Mouse (Mus musculus) layer of hippocampus, adult 9-10 months (tissue): ENCODE measurements around the gene Tmprss7.
A peak's percentile ranks its signal among the peaks of the same experiment; 100 is the strongest.

ENCODE experiments used
- DNase-seq: peaks from one replicate; pipeline ENCODE4 v3.0.0; 2022; ENCODE audit warnings: low spot score

Tmprss7 gene

DNA sequence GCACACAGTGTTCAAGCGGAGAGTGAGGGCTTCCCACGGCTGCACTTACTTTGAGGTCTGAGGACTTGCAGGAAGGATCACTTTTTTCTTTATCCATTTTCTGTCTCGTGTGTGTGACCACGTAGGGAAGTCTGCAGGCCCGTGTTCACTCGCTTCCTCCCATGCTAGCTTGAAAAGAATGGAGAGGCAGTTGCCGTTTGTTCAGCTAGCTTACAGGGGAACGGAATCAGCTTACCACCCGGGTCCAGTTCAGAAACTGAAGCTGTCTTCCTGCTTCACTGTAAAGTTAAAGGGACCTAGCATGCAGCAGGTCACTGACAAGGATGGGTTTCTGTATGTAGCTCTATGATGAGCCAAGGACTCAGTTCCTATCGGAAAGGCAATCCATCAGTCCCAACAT is at the start of gene Tmprss7:
Gene Tmprss7 (minus strand): TSS at position 101 of the 400 bp plus-strand sequence.
- DNase-seq = no peak

- peak; percentile 85 for DNase-seq
Measured at GRCm38 (mm10) chr16:45742615-45743476, 49.4 kb upstream of the Tmprss7 start, which contains the start of gene Abhd10. Gene Abhd10, minus strand, starts transcription at chr16:45742955.

- DNase-seq = no peak
Measured at GRCm38 (mm10) chr16:45737880-45738279, 44.4 kb upstream of the Tmprss7 start.

GRCm38 (mm10) chr16:45736724-45737123 is 43.3 kb upstream of the Tmprss7 start:
- no peak for DNase-seq

DNA sequence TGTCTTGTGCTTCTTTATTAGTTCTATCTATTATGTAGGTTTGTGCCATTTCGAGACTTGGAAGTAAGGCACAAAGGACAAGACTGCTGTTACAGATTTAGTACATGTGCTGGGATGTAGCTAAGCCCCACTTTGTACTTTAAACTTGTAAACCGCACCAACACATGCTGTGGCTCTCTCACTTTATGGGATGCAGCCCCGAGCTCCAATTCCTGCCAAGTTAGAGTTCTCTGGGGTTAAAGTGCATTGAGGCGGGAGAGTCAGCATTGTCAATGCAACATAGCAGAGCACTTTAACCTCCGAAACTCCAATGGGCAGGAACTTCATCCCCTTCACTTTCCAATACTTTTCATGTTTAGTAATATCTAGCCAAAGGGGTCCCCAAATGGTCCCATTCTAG is 35.7 kb upstream of the Tmprss7 start:
- no peak for DNase-seq

DNA sequence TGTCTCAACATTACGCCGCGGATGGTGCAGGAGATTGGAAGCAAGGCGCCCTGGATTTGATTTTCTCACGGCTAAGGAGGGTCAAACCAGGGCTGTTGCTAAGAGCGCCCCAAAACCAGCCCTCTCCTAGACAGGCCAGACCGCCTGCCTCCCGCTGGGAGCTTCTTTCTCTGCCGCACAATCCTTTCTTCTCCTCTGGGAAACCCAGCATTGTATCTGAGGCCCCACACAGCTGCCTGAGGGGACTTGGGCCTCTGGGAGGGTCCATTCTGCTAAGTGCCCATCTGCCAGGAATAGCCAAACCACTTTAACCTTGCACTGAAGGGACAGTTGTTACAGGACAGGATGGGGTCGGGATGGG is 31.3 kb upstream of the Tmprss7 start:
- peak; percentile 26 for DNase-seq

DNA sequence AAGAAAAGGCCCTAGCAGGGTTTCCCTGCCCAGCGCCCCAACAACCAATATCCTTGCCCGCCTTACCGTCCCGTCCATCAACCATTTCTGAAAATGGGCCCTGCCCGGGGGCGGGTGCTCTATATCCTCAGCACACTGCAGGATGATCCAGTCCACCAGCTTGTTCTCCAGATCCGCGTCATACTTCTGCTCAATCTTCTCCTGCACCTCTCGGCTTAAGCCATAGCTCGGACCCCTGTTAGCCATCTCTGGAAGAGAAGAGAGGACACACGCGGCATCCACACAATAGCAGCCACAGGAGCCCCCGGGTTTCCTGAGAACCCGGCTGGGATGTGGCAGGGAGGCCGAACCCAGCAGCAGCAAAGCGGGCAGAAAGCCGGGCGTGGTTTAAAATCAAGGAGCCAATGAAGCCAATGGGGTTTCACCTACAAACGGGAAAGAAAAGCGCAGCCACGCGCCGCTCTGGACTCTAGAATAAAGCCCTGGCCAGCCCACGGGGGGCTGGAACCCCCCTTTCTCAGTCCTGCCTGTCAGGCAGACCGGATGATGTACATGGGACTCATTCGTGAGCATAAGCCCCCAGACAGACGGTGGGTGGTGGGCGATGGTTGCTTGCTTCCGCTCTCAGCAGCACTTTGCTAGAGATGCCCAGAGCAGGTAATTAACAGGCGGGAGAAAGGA is 30.7 kb upstream of the Tmprss7 start, which contains the start of gene Tagln3:
Gene Tagln3 (minus strand): TSS at position 548 of the 681 bp plus-strand sequence.
- DNase-seq = peak; percentile 50

- DNase-seq = no peak
Measured at GRCm38 (mm10) chr16:45723172-45723901, 29.9 kb upstream of the Tmprss7 start.

DNA sequence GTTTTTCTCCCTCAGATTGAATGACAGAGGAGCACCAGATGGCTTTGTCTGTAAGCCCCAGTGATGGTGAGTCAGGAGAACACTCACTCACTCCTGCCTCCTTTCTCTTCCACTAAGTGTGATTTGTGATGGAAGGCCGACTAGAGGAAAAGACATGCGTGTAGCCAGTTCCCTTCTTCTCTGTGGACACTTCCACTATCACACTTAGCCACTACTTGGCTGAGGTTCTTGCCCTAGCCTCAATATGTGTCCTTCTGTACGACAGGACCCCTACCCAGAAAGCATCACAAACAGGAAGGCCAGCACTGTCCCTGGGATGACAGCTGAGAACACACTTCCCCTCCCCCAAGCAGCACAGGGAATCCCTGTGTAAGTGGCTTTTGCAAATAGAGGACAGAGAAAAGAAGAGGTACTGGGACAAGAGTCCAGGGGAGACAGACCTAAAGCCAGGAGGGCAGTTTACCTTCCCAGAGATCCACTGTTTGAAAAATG is 29.0 kb upstream of the Tmprss7 start:
- peak; percentile 48 for DNase-seq

DNA sequence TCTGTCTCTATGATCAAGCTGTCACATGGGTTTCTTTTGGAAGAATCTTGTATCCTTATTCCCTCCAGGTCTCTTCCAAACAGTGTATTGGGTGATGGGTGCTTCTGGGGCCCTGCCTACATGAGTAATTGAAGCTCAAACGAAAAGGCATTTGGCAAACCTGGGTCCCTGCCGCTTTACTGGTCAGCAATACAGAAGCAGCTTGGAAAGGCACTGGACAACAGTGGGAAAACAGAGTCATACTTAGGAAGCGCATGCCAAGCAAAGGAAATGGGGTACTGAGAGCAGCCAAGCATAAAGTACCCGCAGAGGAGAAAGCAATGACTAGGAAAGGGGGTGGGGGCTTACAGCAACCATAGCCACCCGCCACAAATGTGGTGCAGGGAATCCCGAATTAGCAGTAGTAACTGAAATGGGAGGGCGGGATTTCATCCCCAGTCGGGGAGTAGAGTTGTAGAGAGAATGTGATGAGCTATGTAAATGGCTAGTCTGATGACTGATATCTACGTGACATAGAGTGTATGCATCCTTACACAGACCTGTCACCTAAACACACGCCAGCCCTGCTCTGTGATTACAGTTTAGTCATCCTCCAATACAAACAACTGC is 26.7 kb upstream of the Tmprss7 start:
- DNase-seq = no peak

DNA sequence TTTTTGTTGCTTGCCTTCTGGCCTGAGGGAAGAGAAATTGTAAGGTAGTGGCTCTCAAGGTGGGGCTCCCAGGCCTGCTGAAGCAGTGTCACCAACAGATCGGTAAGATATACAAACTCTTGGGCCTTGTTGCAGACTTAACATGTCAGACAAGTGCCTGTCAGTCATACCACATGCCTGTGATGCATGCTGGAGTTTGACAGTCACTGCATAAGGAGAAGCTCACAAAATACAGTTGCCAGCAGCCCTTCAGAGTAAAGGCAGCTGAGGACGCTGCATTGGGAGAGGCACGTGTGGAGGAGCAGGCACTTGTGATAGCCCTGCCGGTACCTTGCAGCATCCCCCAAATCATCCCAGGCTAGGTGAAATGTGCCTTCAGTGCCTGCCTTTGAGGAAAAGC is 24.8 kb upstream of the Tmprss7 start:
- no peak for DNase-seq

- no peak for DNase-seq
Measured at GRCm38 (mm10) chr16:45714489-45715150, 21.2 kb upstream of the Tmprss7 start.

DNA sequence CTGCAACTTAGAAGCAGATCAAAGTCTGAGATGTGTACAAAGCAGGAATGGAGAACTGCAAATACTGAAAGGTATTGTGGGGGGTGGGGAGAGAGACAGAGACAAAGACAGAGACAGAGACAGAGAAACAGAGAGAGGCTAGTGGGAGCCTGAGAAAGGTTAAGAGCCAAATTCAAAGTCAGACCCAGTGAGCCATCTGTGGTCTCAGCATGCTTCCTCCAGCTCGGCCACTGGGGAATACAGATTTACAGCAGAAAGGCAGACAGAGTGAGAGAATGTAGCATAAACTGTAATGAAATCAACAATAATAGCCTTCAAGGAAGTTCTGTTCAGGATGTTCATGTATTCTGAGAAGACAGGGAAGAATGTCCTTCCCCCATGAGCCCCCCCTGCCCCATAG is 20.4 kb upstream of the Tmprss7 start:
- DNase-seq = no peak

DNA sequence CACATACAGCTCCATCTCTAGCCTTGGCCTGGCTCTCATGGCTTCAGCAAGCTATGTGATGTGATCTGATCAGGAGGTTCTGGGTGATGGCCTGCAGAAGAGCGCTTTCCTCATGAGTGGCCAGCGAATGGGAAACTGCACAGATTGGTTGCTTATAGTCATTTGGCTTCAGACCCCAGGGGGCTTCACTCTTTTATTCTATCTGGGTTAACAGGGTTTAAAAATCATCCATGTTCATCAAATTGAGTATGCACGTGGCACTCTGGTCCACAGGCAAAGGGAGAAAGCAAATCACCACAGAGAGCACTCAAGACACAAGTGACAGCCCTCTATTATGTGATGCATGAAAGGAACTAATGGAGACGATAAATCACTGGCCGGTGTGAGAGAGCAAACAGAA is 19.8 kb upstream of the Tmprss7 start:
- DNase-seq = no peak

- DNase-seq = no peak
Measured at GRCm38 (mm10) chr16:45711263-45711662, 17.8 kb upstream of the Tmprss7 start.

- DNase-seq = no peak
Measured at GRCm38 (mm10) chr16:45699301-45699700, 5.8 kb upstream of the Tmprss7 start.

DNA sequence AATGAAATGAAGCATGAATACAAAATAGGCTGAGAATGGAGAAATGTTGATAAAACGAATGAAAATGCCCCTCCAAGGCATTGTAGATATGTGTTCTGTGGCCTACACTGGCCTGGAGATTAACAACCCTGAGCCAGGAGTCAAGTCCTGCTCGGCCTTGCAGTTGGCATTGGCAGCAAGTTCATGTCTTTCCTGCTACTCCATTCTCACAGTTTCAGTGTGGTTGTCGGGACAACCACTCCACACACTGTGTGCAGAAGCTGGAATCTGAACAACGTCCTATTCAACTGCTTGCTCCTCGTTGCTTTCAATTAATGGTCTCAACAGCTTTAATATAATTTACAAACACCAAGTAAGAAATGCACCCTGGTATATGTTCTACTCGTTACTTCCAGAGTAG is 4.5 kb upstream of the Tmprss7 start:
- no peak for DNase-seq

GRCm38 (mm10) chr16:45695445-45696160 is 2.1 kb upstream of the Tmprss7 start:
- no peak for DNase-seq

DNA sequence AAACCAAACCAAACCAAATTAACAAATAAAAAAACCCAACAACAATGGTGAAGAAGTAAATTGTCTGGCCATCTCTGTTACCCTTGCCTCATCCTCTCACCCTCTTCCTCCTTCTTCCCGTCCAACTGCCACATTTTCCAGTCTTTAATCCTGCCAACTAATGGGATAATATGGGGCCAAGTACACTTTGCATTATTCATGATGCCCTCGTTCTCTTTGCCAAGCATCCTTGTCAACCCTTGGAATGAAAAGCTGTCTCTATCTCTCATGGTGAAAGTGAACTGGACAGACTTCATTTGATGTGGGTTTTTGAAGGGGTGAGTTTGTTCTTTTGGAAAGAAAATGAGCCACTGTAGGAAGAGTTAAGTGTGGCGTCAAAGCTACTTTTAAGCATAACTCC is 607 bp downstream of the Tmprss7 start:
- no peak for DNase-seq

GRCm38 (mm10) chr16:45690178-45690577 is 3.3 kb downstream of the Tmprss7 start:
- DNase-seq = no peak

- no peak for DNase-seq
Measured at GRCm38 (mm10) chr16:45686833-45687232, 6.6 kb downstream of the Tmprss7 start.
